Mouse (Mus musculus) G1E (cell line): ENCODE results near the gene Pelo.

ENCODE experiments used
- CTCF ChIP-seq: IDR thresholded peaks from 2 replicates; pipeline ENCODE4 v1.5.1; 2012; ENCODE audit warnings: low read depth, low read length, inconsistent platforms, mixed read lengths
- GATA1 ChIP-seq: IDR thresholded peaks from 2 replicates; pipeline ENCODE4 v1.6.1; 2012; ENCODE audit warnings: borderline replicate concordance, low read length, inconsistent platforms, mixed read lengths
- POLR2AphosphoS5 ChIP-seq: IDR thresholded peaks from 2 replicates; pipeline ENCODE4 v1.6.1; 2012; ENCODE audit warnings: low read depth, low read length, inconsistent platforms; ENCODE audit not compliant: insufficient replicate concordance
- TAL1 ChIP-seq: conservative IDR thresholded peaks from 2 replicates; pipeline ENCODE4 v1.6.1; 2012; ENCODE audit warnings: low read depth, low read length, inconsistent platforms, mixed read lengths

DNA sequence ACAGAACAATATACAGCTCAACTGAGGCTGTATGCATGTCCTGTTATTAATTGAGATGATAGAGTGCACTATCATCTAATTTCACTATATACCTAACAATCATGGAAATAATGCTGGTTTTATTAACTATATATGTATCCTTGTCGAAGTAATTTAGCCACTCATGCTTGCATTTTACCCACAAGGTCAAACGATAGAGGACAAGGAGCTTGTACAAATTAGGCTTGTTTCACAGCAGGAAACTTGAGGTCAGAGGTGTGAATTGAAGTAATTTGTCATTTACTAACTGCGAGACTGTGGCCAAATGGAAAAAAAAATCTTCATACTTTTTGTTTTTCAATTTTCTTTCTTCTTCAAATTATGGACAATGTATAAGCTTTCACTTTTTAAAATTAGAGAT lies 8.2 kb upstream of the Pelo start:
- TF ChIP-seq POLR2AphosphoS5 (no peak), CTCF (no peak), GATA1 (no peak), TAL1 (no peak)
